Mouse (Mus musculus) C2C12 (cell line): ENCODE data around the gene Fsip1.

Experiments
- CTCF ChIP-seq: IDR thresholded peaks from one replicate; pipeline ENCODE4 v1.5.1; 2011; ENCODE audit not compliant: control insufficient read depth, insufficient read depth, insufficient read length
- MYOG ChIP-seq: IDR thresholded peaks from one replicate; pipeline ENCODE4 v1.6.1; 2011; ENCODE audit not compliant: control insufficient read depth, insufficient read length; ENCODE audit errors: extremely low read depth

DNA sequence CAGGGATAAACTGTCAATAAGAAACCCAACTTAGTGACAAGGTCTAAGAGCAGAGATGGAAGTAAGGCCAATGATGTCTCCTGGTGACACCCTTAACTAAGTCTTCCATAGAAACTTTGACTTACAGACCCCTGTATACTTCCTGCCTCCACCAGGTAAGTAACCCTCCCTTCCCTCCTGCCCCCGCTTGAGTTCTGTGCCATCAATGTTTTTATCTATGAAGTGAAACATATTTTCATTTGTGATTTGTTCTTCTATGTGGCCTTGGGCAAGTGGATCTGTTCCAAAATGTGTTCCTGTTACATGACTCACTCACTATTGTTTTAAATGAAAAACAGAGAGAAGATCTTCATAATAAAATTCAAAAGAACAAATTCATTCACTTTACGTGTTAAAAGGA lies 43.2 kb upstream of the Fsip1 start:
- no peak for TF ChIP-seq CTCF
- TF ChIP-seq MYOG: no peak
